ENCODE assay signal across 9 mouse cellular contexts in genomic region chr14:59084396-59084795, GRCm38 (mm10). TPM values are rescaled to one million over a fixed set of nuclear protein-coding genes. Genes with fewer than 3 reads are reported as not detected.
DNase-seq lines count a peak whose midpoint lies in the region; ATAC-seq and TF ChIP-seq lines count a peak whose summit lies in the region.
"Had no signal": no experiment of that assay in that cellular context is flagged by ENCODE, and none has a peak within 500 bp of the region (broad histone marks: within the 10 kb centered on the region; RNA-seq: fewer than 3 reads in every experiment).

No protein-coding gene starts in this region.

- WGBS in hindbrain, embryonic 11.5 days, result 43% methylated on average over 6 of the region's 6 CpGs
- 34% methylated on average over 6 of the region's 6 CpGs for WGBS in hindbrain, embryonic 12.5 days
- 39% methylated on average over 6 of the region's 6 CpGs for WGBS in forebrain, embryonic 11.5 days

- TF ChIP-seq EP300 in CH12.LX (IDR thresholded peaks at IDR 0.05; ENCODE audit: low read length), result no peak

- TF ChIP-seq POLR2A in CH12.LX (IDR thresholded peaks at IDR 0.05; ENCODE audit: low read depth, low read length), result no peak

- dilution Hi-C loops in CH12.LX (cut with MboI; ENCODE audit: extremely low pct_ligation_motif_present, extremely low pct_unique_long_range_greater_than_20kb, low sequenced_read_pairs), result no loop called here

- no peak for ATAC-seq in hindbrain, embryonic 11.5 days (ENCODE audit: low FRiP score)
- no peak for ATAC-seq in hindbrain, embryonic 12.5 days (ENCODE audit: low FRiP score)
- peak; percentile 58 for ATAC-seq in cerebellum, adult (ENCODE audit: insufficient number of reproducible peaks, low FRiP score, low TSS enrichment)
- no peak for ATAC-seq in forebrain, embryonic 11.5 days (replicated peaks; ENCODE audit: low FRiP score)

- no peak overlapping the region for H3K4me3 ChIP-seq in hindbrain, embryonic 11.5 days (ENCODE audit: low read depth, low read length)
- H3K4me3 ChIP-seq in hindbrain, embryonic 12.5 days, result no peak overlapping the region
- H3K4me3 ChIP-seq in CH12.LX (replicated peaks in 1 of 3; ENCODE audit: low read depth in 2 of 3, low read length in 2 of 3, poor library complexity in 1 of 3), result no peak overlapping the region
- no peak overlapping the region for H3K4me3 ChIP-seq in forebrain, embryonic 11.5 days (ENCODE audit: low read depth, low read length)

- no peaks in the 10 kb centered on the region for H3K79me2 ChIP-seq in CH12.LX (replicated peaks; ENCODE audit: control insufficient read depth, extremely low read depth, insufficient read depth, poor library complexity, severe bottlenecking)

- peak; percentile 98 for TF ChIP-seq RAD21 in CH12.LX (IDR thresholded peaks at IDR 0.05; ENCODE audit: low read depth, low read length)

- no peak overlapping the region for H3K27ac ChIP-seq in hindbrain, embryonic 11.5 days (ENCODE audit: low read depth, low read length)
- H3K27ac ChIP-seq in hindbrain, embryonic 12.5 days, result no peak overlapping the region
- H3K27ac ChIP-seq in CH12.LX (ENCODE audit: insufficient read depth, low read depth), result no peak overlapping the region
- no peak overlapping the region for H3K27ac ChIP-seq in forebrain, embryonic 11.5 days (ENCODE audit: low read depth, low read length)

- H3K4me2 ChIP-seq in hindbrain, embryonic 11.5 days (replicated peaks; ENCODE audit: low read depth, low read length), result no peak overlapping the region
- no peak overlapping the region for H3K4me2 ChIP-seq in hindbrain, embryonic 12.5 days (replicated peaks)
- no peak overlapping the region for H3K4me2 ChIP-seq in CH12.LX (ENCODE audit: insufficient read depth, low read depth, poor library complexity, severe bottlenecking)
- no peak overlapping the region for H3K4me2 ChIP-seq in forebrain, embryonic 11.5 days (ENCODE audit: low read depth, low read length, severe bottlenecking)

- in situ Hi-C loops in CH12.LX (cut with MboI; ENCODE audit: low pct_ligation_motif_present, low pct_unique_long_range_greater_than_20kb, low sequenced_read_pairs), result loop anchor here (25.0 kb wide), 1 partner anchor 372 kb away; no protein-coding TSS in a partner anchor

- H3K9ac ChIP-seq in hindbrain, embryonic 11.5 days (ENCODE audit: low read depth, low read length), result no peak overlapping the region
- no peak overlapping the region for H3K9ac ChIP-seq in hindbrain, embryonic 12.5 days
- no peak overlapping the region for H3K9ac ChIP-seq in CH12.LX (ENCODE audit: insufficient read depth, low read depth)
- no peak overlapping the region for H3K9ac ChIP-seq in forebrain, embryonic 11.5 days (ENCODE audit: low read length)

- intact Hi-C loops in left cerebral cortex, postnatal 14 days (cut with DNase I), result loop anchor here (10.0 kb wide), 1 partner anchor 1050 kb away; no protein-coding TSS in a partner anchor

- TF ChIP-seq CTCF in CH12.LX (conservative IDR thresholded peaks at IDR 0.05 in 1 of 2, IDR thresholded peaks at IDR 0.05 in 1 of 2; ENCODE audit: low read depth in 2 of 2, low read length in 2 of 2), result peak; percentile 39 to 92

- peak; percentile 52 for DNase-seq in hindbrain, embryonic 11.5 days (ENCODE audit: low spot score)
- DNase-seq in CH12.LX (ENCODE audit: extremely low read depth), result peak; percentile 60
- DNase-seq in gastrocnemius, postnatal 10 days, result peak; percentile 41
- peak; percentile 33 to 49 for DNase-seq in left cerebral cortex, postnatal 14 days (ENCODE audit: low spot score in 2 of 2)
- DNase-seq in right cerebral cortex, postnatal 36 days (ENCODE audit: low spot score in 2 of 2), result peak; percentile 3 to 9
- no peak for DNase-seq in forebrain, embryonic 11.5 days (ENCODE audit: low spot score)

- no peaks in the 10 kb centered on the region for H3K4me1 ChIP-seq in hindbrain, embryonic 11.5 days (replicated peaks; ENCODE audit: control insufficient read depth, insufficient read depth, low read length)
- H3K4me1 ChIP-seq in hindbrain, embryonic 12.5 days, result no peaks in the 10 kb centered on the region
- H3K4me1 ChIP-seq in CH12.LX (ENCODE audit: control insufficient read depth in 1 of 2, insufficient read depth in 2 of 2), result peaks cover 3 to 4% of the 10 kb centered on the region in 2 experiments; a peak in 3 of 4 replicates
- H3K4me1 ChIP-seq in forebrain, embryonic 11.5 days (replicated peaks; ENCODE audit: control insufficient read depth, insufficient read depth, low read length), result no peaks in the 10 kb centered on the region

- H3K36me3 ChIP-seq in hindbrain, embryonic 11.5 days (ENCODE audit: control insufficient read depth, insufficient read depth, low read length), result no peaks in the 10 kb centered on the region
- H3K36me3 ChIP-seq in hindbrain, embryonic 12.5 days, result no peaks in the 10 kb centered on the region
- no peaks in the 10 kb centered on the region for H3K36me3 ChIP-seq in CH12.LX (replicated peaks in 1 of 2; ENCODE audit: control insufficient read depth in 1 of 2, insufficient read depth in 1 of 2, low read length in 1 of 2)
- no peaks in the 10 kb centered on the region for H3K36me3 ChIP-seq in forebrain, embryonic 11.5 days (ENCODE audit: control insufficient read depth, insufficient read depth, low read length)

- H3K9me3 ChIP-seq in hindbrain, embryonic 11.5 days (ENCODE audit: control insufficient read depth, low read length), result no peaks in the 10 kb centered on the region
- no peaks in the 10 kb centered on the region for H3K9me3 ChIP-seq in hindbrain, embryonic 12.5 days (replicated peaks)
- H3K9me3 ChIP-seq in CH12.LX (replicated peaks; ENCODE audit: low read length), result peaks cover 6% of the 10 kb centered on the region
- no peaks in the 10 kb centered on the region for H3K9me3 ChIP-seq in forebrain, embryonic 11.5 days (ENCODE audit: control insufficient read depth, low read length)

- H3K27me3 ChIP-seq in hindbrain, embryonic 11.5 days (ENCODE audit: control insufficient read depth, insufficient read depth, low read length), result no peaks in the 10 kb centered on the region
- no peaks in the 10 kb centered on the region for H3K27me3 ChIP-seq in hindbrain, embryonic 12.5 days
- H3K27me3 ChIP-seq in CH12.LX (replicated peaks), result no peaks in the 10 kb centered on the region
- H3K27me3 ChIP-seq in forebrain, embryonic 11.5 days (ENCODE audit: control insufficient read depth, insufficient read depth, low read length), result no peaks in the 10 kb centered on the region

TF ChIP-seq in CH12.LX, 34 proteins besides CTCF, POLR2A, EP300 and RAD21:
- TF ChIP-seq POLR2AphosphoS2 (IDR thresholded peaks at IDR 0.05; ENCODE audit: low read depth, low read length) (no peak), IRF4 (IDR thresholded peaks at IDR 0.05; ENCODE audit: low read depth, low read length) (peak; percentile 47; the same call in 1 of the 2 replicates), E2F4 (IDR thresholded peaks at IDR 0.05; ENCODE audit: insufficient replicate concordance, low read depth, low read length) (0 out of 2 replicates have a peak, but pooled peaks have one; percentile 53), SMC3 (IDR thresholded peaks at IDR 0.05; ENCODE audit: low read depth, low read length) (peak; percentile 95), UBTF (IDR thresholded peaks at IDR 0.05; ENCODE audit: low read depth, low read length) (no peak), TBP (conservative IDR thresholded peaks at IDR 0.05; ENCODE audit: low read depth, low read length) (no peak), GABPA (IDR thresholded peaks at IDR 0.05; ENCODE audit: insufficient replicate concordance, low read depth, low read length) (no peak), JUND (conservative IDR thresholded peaks at IDR 0.05; ENCODE audit: low read depth, low read length) (0 out of 2 replicates have a peak, but pooled peaks have one; percentile 17), MXI1 (IDR thresholded peaks at IDR 0.05; ENCODE audit: low read depth, low read length) (no peak), USF2 (conservative IDR thresholded peaks at IDR 0.05; ENCODE audit: low read depth, low read length) (no peak), ZC3H11A (IDR thresholded peaks at IDR 0.05; ENCODE audit: low read depth, low read length) (peak; percentile 92), MYC (IDR thresholded peaks at IDR 0.05; ENCODE audit: low read depth, low read length) (0 out of 2 replicates have a peak, but pooled peaks have one; percentile 33)

RNA-seq across cellular contexts. Expression of gene 1700129C05Rik, which starts 58.3 kb away (rescaled TPM):
- not detected in 2 replicates for polyA plus RNA-seq in hindbrain, embryonic 11.5 days (2014; fragmentation: Nextera tagmentation; extraction: Ambion mirVana)
- polyA plus RNA-seq in hindbrain, embryonic 12.5 days (2016; fragmentation: Nextera tagmentation; extraction: Ambion mirVana), result not detected in 2 replicates
- total RNA-seq in CH12.LX (2012; rRNA removed), result not detected in 2 replicates
- total RNA-seq in CH12.LX (2014; rRNA removed), result not detected in 2 replicates
- polyA plus RNA-seq in CH12.LX (2012; ENCODE audit: insufficient read length, low read depth), result not detected in 2 replicates
- total RNA-seq in gastrocnemius, postnatal 10 days (2021), result not detected
- not detected for total RNA-seq in left cerebral cortex, postnatal 14 days (2021)
- polyA plus RNA-seq in forebrain, embryonic 11.5 days (2014; fragmentation: Nextera tagmentation; extraction: Ambion mirVana), result not detected in 2 replicates
- polyA plus RNA-seq: heart, embryonic 14.5 days had no signal
